Mouse (Mus musculus) spleen, adult 2 months (tissue): ENCODE data around the gene Slc9a2.

Experiments used
- CTCF ChIP-seq: fragments of 200-500 bp; IDR thresholded peaks from 2 replicates; pipeline ENCODE4 v1.5.1; 2011; ENCODE audit warnings: mild to moderate bottlenecking, inconsistent platforms; ENCODE audit not compliant: insufficient read depth, insufficient read length, insufficient replicate concordance; ENCODE audit errors: extremely low read depth
- POLR2A ChIP-seq: fragments of 200-500 bp; IDR thresholded peaks from 2 replicates; pipeline ENCODE4 v1.6.1; 2011; ENCODE audit warnings: low read depth, low read length, inconsistent platforms

DNA sequence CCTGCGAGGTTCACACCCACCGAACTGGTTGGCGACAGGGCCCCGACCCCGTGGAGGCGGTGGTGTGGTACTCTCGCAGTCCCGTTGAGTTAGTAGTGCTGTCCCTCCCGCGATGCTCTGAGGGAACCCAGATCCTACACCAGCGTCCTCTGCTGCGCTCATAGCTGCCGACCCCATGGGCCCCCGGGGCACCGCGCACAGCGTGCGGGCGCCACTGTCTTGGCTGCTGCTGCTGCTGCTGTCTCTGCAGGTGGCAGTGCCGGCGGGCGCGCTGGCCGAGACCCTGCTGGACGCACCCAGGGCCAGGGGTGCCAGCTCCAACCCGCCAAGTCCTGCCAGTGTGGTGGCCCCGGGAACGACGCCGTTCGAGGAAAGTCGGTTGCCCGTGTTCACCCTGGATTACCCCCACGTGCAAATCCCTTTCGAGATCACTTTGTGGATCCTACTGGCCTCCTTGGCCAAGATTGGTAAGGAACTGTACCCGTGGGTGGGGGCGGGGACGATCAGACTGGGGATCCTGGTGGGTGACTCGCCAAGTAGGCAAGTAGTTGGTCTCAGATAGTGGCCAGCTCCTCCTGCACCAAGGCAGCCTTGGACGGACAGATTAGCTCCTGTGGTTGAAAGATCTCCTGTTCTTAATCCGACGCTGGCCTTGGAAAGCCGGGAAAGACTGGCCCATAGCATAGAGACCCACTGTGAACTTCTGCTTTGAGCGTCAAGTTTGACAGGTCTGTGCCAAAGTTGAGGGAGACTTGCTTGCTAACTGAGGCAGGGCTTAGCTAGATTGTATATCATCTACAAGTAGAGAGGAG lies 1.5 kb downstream of the Slc9a2 start:
- TF ChIP-seq CTCF (no peak), POLR2A (no peak)
